Mouse (Mus musculus) gastrocnemius, adult 18-20 months (tissue): Measurements from ENCODE around the gene Csta1. TPM values are rescaled to one million over a fixed set of nuclear protein-coding genes. Genes with fewer than 3 reads are reported as not detected.

Source experiments
- DNase-seq: peaks from one replicate; pipeline ENCODE4 v3.0.0; 2021; ENCODE audit warnings: low spot score
- total RNA-seq, 2 experiments: library from RNA; stranded (reverse); gene quantifications; 2 replicates each; pipeline ENCODE4 v1.2.3; 2021

Csta1 gene
- total RNA-seq, 2 experiments from 2014 or later, result not detected

DNA sequence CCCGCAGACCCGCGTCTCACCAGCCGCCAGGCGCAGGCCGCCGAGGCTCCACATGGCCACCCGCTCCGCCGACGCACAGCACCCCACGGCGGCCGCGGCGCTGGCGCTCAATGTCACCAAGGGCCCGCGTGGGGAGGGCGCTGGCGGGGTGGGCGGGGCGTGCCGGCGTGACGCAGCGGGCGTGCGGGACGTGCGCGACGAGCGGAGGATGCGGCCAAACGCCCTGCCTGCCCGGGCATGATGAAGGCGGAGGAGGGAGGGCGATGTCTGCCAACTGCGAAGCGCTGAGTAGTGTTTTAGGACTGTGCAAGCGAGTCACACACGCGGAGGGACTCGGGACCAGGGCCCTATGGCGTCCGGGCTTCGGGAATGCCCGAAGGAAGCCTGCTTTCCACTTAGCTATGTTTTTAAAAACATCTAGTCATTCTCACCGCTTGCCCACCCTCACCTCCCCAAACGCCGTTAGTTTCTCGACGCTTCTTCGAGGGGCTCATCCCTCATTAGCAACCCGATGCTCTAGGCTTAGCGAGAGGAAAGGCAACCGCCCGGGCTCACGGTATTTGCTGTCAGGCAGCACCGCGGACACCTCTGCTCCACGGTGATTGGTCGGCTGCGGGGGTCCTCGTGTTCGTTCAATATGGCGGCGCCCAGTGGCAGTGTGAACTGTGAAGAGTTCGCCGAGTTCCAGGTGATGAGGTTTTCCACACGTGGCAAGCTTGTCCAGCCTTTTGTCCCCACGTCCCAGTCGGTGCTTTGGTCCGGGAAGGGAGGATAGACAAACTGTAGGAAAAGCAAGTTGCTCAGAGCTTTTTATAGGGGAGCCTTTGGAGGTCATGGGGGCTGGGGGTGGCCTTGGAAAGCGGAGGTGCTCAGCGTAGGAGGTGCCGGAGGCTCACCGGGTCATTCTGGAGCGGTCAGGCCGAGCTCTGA is 59.3 kb downstream of the Csta1 start, which contains the start of the genes Fam162a and Ccdc58:
Gene Fam162a (minus strand): TSS at position 145 of the 930 bp plus-strand sequence.
Gene Ccdc58 (plus strand): TSS at position 236 of the 930 bp plus-strand sequence.
- DNase-seq, result peak; percentile 93

DNA sequence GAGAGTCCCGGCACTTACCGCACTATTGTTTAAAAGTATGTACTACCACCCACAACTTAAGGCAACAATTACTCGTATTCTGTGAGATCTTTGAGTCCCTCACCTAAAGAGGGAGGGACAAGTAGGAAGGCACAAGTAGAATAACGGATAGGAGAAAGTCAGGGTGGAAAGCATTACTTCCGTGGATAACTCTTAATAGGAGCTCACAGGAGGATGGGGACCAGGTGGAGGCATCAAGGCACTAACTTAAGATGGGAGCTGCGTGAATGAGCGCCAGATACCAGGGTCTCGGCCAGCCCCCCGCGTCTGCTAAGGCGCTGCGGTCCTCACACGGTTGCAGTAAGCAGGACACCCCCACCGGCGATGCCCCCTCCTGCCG is 60.0 kb downstream of the Csta1 start:
- no peak for DNase-seq

Other genes with a start within 250 kb of the Csta1 start
- gene Parp9, start 192.8 kb downstream of the Csta1 start, total RNA-seq, result 1 to 10 TPM; 3.1 to 5.0 TPM
- 1 to 10 TPM; 4.3 to 5.1 TPM for gene Dtx3l, start 192.1 kb downstream of the Csta1 start, total RNA-seq
- 100 to 1,000 TPM; 188 to 197 TPM for gene Kpna1, start 152.5 kb downstream of the Csta1 start, total RNA-seq
- 1 to 10 TPM; 2.2 to 2.4 TPM for gene Wdr5b, start 90.1 kb downstream of the Csta1 start, total RNA-seq
- 100 to 1,000 TPM; 118 to 126 TPM for gene Fam162a, start 59.6 kb downstream of the Csta1 start, total RNA-seq
- 10 to 100 TPM; 25.4 to 30.2 TPM for gene Ccdc58, start 59.6 kb downstream of the Csta1 start, total RNA-seq
- not detected for gene Stfa2l1, start 25.6 kb upstream of the Csta1 start, total RNA-seq
- not detected for gene Gm5483, start 53.0 kb upstream of the Csta1 start, total RNA-seq
- not detected for gene Gm5416, start 79.2 kb upstream of the Csta1 start, total RNA-seq
- gene 2010005H15Rik, start 90.2 kb upstream of the Csta1 start, total RNA-seq, result not detected
- gene Stfa1, start 145.7 kb upstream of the Csta1 start, total RNA-seq, result not detected
- gene BC117090, start 203.1 kb upstream of the Csta1 start, total RNA-seq, result not detected
- gene BC100530, start 236.5 kb upstream of the Csta1 start, total RNA-seq, result not detected